Mouse (Mus musculus): ENCODE measurements around the gene Hand1.
"Not testable (repeated sequence)": the region's sequence is repeated elsewhere in the genome, so short reads cannot be mapped to it uniquely, and the experiment has no call there.

DNA sequence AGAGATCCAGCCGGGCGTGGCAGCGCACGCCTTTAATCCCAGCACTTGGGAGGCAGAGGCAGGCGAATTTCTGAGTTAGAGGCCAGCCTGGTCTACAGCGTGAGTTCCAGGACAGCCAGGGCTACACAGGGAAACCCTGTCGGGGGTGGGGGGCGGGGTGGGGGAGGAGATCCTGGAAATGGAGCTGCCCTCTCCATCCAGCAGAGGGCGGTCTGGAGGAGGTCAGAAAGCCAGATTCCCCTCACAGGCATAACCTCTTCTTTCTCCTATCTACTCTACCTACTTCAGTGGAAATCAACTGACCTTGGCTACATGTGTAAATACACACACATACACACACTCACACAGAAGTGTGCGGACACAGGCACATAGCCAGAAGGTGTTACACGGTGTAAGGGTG is 7.4 kb downstream of the Hand1 start:
- not testable (repeated sequence) for TF ChIP-seq EP300 (IDR thresholded peaks at IDR 0.05; ENCODE audit: low read depth)
- peak; percentile 28; the same call in 1 of the 2 replicates for TF ChIP-seq CTCF (IDR thresholded peaks at IDR 0.05; ENCODE audit: low read depth)

Data from liver, postnatal 0 days (tissue).